Mouse (Mus musculus) 3134 (cell line): ENCODE results near the gene H2-Eb1.

ENCODE experiments used
- DNase-seq: peaks from one replicate; pipeline ENCODE4 v3.0.0-alpha.2; 2011; ENCODE audit warnings: low spot score; ENCODE audit not compliant: insufficient read length; ENCODE audit errors: extremely low read depth

Gene H2-Eb1

GRCm38 (mm10) chr17:34313393-34313792 is 7.7 kb downstream of the H2-Eb1 start:
- DNase-seq: peak; percentile 23

GRCm38 (mm10) chr17:34314286-34314685 is 8.6 kb downstream of the H2-Eb1 start:
- no peak for DNase-seq

GRCm38 (mm10) chr17:34315512-34315911 is 9.8 kb downstream of the H2-Eb1 start:
- no peak for DNase-seq

- DNase-seq: no peak
These were observed 11.0 kb downstream of the H2-Eb1 start for GRCm38 (mm10) chr17:34316697-34317096.

- DNase-seq: no peak
These were observed 11.6 kb downstream of the H2-Eb1 start for GRCm38 (mm10) chr17:34317275-34317674.

DNA sequence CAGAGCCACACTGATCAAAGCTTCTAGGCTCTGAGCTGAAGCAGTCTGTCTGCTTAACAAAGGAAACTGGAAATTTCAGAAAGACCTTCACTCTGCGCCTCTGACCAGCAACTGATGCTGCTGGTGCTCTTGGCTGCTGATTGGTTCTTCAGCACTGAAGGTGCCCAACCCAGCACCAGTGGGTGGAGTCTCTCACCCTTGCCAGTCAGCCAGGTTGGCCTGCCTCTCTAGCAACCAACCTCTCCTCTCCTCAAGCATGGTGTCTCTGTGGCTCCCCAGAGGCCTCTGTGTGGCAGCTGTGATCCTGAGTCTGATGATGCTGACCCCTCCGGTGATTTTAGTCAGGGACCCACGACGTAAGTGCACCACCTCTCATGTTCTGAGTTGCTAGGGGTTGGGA is 19.8 kb downstream of the H2-Eb1 start, which contains the start of gene H2-Eb2:
Gene H2-Eb2 (plus strand): TSS at position 230 of the 400 bp plus-strand sequence.
- no peak for DNase-seq

DNA sequence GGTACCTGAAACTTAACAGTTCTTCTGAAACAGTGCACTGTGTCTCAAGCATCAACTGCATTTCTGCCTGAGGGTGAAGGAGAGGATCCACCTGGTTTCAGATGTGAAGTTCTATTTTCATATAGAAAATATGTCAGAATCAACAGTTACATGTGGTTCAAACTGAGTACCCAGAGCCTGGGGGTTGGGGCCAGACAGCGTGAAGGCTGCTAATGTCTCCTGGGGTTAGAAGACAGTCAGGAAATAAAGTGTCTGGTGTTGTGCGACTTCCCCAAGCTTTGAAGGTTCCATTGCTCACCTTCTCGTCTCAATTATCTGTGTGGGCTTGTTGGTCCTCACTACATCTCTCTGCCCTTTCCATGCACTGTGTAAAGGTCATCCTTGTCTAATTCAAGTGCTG is 20.7 kb downstream of the H2-Eb1 start:
- DNase-seq: no peak

DNA sequence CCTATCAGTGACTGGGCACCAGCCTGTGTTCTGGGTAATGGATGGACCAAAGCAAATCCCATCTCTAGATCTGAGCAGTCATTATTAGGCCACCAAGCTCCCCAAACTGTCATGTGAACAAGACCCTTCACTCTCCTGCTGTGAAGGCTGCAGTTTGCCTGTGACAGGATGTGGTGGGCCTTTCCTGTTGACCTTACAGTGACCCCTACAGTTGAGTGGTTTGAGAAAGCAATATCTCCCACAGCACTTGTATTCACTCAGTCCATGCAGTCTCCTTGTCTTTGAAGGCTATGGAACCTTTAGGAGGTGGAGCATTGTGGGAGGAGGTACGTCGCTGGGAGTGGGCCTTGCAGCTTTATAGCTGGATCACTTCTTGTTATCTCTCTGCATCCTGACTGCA is 24.1 kb downstream of the H2-Eb1 start:
- DNase-seq: no peak

GRCm38 (mm10) chr17:34331200-34331599 is 25.5 kb downstream of the H2-Eb1 start:
- no peak for DNase-seq

GRCm38 (mm10) chr17:34340619-34341402 is 35.1 kb downstream of the H2-Eb1 start:
- no peak for DNase-seq

GRCm38 (mm10) chr17:34344882-34345281 is 39.2 kb downstream of the H2-Eb1 start:
- no peak for DNase-seq

DNA sequence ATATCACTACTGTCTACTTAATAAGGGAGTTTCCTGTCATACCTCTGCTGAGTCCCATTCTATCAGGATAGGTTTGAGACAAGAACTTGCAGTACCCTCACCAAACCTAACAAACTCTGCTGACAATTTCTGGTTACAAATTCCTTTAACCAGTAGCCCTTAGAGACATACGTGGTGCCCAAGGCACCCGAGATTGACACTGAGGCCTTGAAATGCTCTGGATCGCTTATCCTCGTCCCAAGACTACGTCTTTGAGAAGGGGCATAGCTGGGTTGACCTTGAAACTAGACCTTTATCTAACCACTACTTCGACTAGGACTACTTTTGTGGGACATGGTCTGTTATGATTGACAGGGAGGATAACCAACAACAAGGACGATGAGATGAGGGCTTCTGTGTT is 39.8 kb downstream of the H2-Eb1 start:
- no peak for DNase-seq

GRCm38 (mm10) chr17:34346041-34346440 is 40.4 kb downstream of the H2-Eb1 start:
- no peak for DNase-seq

- DNase-seq: no peak
These were observed 42.1 kb downstream of the H2-Eb1 start for GRCm38 (mm10) chr17:34347606-34348308.

GRCm38 (mm10) chr17:34349429-34349828 is 43.8 kb downstream of the H2-Eb1 start:
- DNase-seq: no peak

DNA sequence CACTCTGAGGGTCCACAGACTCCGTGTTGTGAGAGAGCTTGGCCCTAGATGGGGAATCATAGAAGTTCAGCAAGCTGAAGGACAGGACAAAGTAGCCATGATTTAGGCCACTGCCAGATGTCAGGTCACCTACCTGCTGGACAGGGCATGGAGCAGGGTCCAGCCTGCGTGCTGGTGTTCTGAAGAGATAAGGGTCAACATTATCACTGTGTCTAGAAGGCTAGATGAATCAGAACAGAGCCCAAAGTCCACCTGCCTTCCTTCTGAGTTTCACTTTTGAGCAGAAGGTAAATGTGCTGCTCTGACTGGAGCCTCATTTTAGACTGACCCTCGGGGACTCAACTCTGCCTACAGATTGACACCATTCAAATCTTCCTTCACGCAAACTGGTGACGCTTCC is 48.9 kb downstream of the H2-Eb1 start, which contains the start of gene Btnl2:
Gene Btnl2 (plus strand): TSS at position 284 of the 400 bp plus-strand sequence.
- no peak for DNase-seq

- DNase-seq: no peak
These were observed 49.3 kb downstream of the H2-Eb1 start for GRCm38 (mm10) chr17:34354940-34355339.

DNA sequence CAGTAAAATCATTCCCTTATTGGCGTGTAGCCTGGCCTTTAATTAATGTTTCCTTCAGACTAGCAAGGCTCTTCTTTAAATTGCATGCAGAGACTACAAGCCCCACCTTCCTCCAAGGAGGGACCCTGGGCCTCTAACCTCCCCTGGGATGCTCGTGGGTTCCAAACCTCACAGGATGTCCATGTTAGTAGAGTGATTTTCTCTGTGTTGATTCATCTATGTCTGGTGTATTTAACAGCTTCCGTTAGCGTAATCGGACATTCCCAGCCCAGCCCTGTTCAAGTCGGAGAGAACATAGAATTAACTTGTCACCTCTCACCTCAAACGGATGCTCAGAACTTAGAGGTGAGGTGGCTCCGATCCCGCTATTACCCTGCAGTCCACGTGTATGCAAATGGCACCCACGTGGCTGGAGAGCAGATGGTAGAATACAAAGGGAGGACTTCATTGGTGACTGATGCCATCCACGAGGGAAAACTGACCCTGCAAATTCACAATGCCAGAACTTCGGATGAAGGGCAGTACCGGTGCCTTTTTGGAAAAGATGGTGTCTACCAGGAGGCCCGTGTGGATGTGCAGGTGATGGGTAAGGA is 57.4 kb downstream of the H2-Eb1 start:
- DNase-seq: no peak

DNA sequence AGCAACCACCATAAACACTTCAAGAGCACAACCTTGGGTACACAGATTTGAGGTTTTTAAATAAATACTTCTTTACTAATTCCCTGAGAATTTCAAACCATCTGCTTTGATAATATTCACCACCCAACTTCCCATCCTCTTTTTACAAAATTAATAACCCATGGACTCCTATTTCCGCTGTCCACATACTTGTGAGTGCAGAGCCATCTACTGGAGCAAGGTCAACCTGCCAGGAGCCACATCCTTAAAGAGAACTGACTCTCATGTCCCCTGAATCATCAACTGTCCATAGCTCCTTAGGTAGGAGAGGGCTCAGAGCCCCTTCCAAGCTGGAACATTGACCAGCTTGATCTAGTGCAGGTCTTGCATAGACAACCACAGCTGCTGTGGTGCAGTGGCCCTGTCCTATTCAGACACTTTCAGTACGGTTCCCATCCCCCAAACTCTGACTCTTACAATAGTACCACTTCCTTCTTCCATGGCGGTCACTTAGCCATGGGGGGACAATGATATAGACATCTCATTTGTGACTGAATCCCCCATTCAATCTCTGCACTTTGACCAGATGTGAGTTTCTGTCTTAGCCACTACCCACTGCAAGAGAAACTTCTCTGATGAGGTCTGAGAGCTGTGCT is 58.1 kb downstream of the H2-Eb1 start:
- DNase-seq: no peak

- no peak for DNase-seq
These were observed 59.4 kb downstream of the H2-Eb1 start for GRCm38 (mm10) chr17:34365031-34365430.
